Mouse (Mus musculus): Measurements from ENCODE around the gene Olfr1383. TPM values are rescaled to one million over a fixed set of nuclear protein-coding genes. Genes with fewer than 3 reads are reported as not detected.
"Not testable (repeated sequence)": the region's sequence is repeated elsewhere in the genome, so short reads cannot be mapped to it uniquely, and the experiment has no call there.

Gene Olfr1383
- 0.45 TPM for polyA plus RNA-seq (2021)

GRCm38 (mm10) chr11:49519348-49519747, at the start of gene Olfr1383:
TSS of gene Olfr1383 (plus strand) at chr11:49519648.
- ChIA-PET CTCF (no interaction called here), POLR2A (no interaction called here)
- ATAC-seq (no peak), DNase-seq (ENCODE audit: low read depth, low spot score) (no peak)
- in situ Hi-C loops (cut with MboI; ENCODE audit: low pct_unique_long_range_greater_than_20kb) = no loop called here
- H3K27me3 ChIP-seq = peaks cover 9% of the 10 kb centered on the region
- no peak for TF ChIP-seq CTCF (IDR thresholded peaks at IDR 0.05)

GRCm38 (mm10) chr11:49485973-49486372, 33.5 kb upstream of the Olfr1383 start:
- ChIA-PET CTCF (no interaction called here), POLR2A (no interaction called here)
- H3K27me3 ChIP-seq = no peaks in the 10 kb centered on the region
- no peak for TF ChIP-seq CTCF (IDR thresholded peaks at IDR 0.05)
- ATAC-seq = no peak
- DNase-seq (ENCODE audit: low read depth, low spot score) = no peak
- in situ Hi-C loops (cut with MboI; ENCODE audit: low pct_unique_long_range_greater_than_20kb) = no loop called here

- H3K27me3 ChIP-seq; DNase-seq (ENCODE audit: low read depth, low spot score); POLR2A ChIA-PET; CTCF ChIA-PET; ATAC-seq; in situ Hi-C loops (cut with MboI; ENCODE audit: low pct_unique_long_range_greater_than_20kb): not testable (repeated sequence)
Measured at GRCm38 (mm10) chr11:49488770-49489169, 30.7 kb upstream of the Olfr1383 start, which contains the start of gene Olfr1385. TSS of gene Olfr1385 (plus strand) at chr11:49489070.

GRCm38 (mm10) chr11:49518086-49518485, 1.4 kb upstream of the Olfr1383 start:
- ATAC-seq = no peak
- ChIA-PET CTCF (no interaction called here), POLR2A (no interaction called here)
- DNase-seq (ENCODE audit: low read depth, low spot score) = no peak
- peaks cover 9% of the 10 kb centered on the region for H3K27me3 ChIP-seq
- in situ Hi-C loops (cut with MboI; ENCODE audit: low pct_unique_long_range_greater_than_20kb) = no loop called here
- TF ChIP-seq CTCF (IDR thresholded peaks at IDR 0.05) = no peak

GRCm38 (mm10) chr11:49527947-49528346, 8.5 kb downstream of the Olfr1383 start, which contains the start of gene Olfr1382:
TSS of gene Olfr1382 (plus strand) at chr11:49528247.
- ATAC-seq (no peak), DNase-seq (ENCODE audit: low read depth, low spot score) (no peak)
- no peaks in the 10 kb centered on the region for H3K27me3 ChIP-seq
- POLR2A ChIA-PET = no interaction called here
- TF ChIP-seq CTCF (IDR thresholded peaks at IDR 0.05) = no peak
- in situ Hi-C loops (cut with MboI; ENCODE audit: low pct_unique_long_range_greater_than_20kb) = loop anchor here (25.0 kb wide), 1 partner anchor 341 kb away; the partner anchor contains the start of gene Btnl9
- CTCF ChIA-PET = no interaction called here

DNA sequence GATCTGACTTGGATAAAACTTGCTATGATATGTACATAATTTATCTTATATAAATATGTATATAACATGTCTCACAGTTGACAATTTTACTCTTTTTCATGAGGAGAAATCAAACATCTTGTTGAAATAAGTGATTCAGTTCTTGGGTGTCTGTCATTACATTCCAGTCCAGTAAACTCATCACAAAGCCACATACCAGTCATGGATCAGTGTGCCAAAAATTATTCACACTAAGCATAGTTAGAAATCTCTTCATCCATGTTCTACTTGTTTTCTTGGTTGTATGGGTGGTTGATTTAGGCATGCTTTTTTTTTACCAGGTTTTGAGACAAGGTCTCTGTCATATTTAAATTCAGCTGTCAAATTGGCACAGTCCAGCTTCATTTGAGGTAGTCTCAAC, 13.3 kb downstream of the Olfr1383 start:
- peak; percentile 65 for ATAC-seq
- TF ChIP-seq CTCF (IDR thresholded peaks at IDR 0.05) = no peak
- POLR2A ChIA-PET = no interaction called here
- in situ Hi-C loops (cut with MboI; ENCODE audit: low pct_unique_long_range_greater_than_20kb) = loop anchor here (25.0 kb wide), 1 partner anchor 345 kb away; the partner anchor contains the start of gene Btnl9
- peak; percentile 15 for DNase-seq (ENCODE audit: low read depth, low spot score)
- no peaks in the 10 kb centered on the region for H3K27me3 ChIP-seq
- CTCF ChIA-PET = no interaction called here

GRCm38 (mm10) chr11:49536631-49537030, 17.2 kb downstream of the Olfr1383 start:
- peak; percentile 57 for ATAC-seq
- DNase-seq (ENCODE audit: low read depth, low spot score); POLR2A ChIA-PET; H3K27me3 ChIP-seq; CTCF ChIA-PET: not testable (repeated sequence)
- in situ Hi-C loops (cut with MboI; ENCODE audit: low pct_unique_long_range_greater_than_20kb) = loop anchor here (25.0 kb wide), 1 partner anchor 349 kb away; the partner anchor contains the start of gene Btnl9
- TF ChIP-seq CTCF (IDR thresholded peaks at IDR 0.05) = peak; percentile 59

DNA sequence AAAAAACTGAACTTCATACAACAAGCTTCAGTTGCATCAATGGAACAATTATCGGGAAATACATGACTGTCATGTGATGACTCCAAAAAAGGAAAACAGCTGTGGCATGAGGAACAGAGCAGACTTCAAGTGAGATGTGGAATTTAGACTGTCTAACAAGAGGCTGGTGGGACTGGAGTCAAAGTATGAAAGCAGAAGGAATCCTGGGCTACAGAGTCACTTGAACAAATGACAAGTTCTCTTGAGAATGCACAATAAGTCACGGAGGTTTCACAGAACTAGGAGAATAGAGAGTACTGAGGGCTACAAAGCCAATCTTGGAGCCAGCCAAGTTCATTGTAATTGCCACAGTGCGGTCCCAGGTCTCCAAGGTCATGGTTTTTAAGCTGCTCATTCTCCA, 23.7 kb downstream of the Olfr1383 start, which contains the start of gene Olfr1381:
TSS of gene Olfr1381 (plus strand) at position 301 of the 400 bp plus-strand sequence.
- in situ Hi-C loops (cut with MboI; ENCODE audit: low pct_unique_long_range_greater_than_20kb) = loop anchor here (25.0 kb wide), 1 partner anchor 356 kb away; the partner anchor contains the start of gene Btnl9
- CTCF ChIA-PET; ATAC-seq; DNase-seq (ENCODE audit: low read depth, low spot score); H3K27me3 ChIP-seq: not testable (repeated sequence)
- POLR2A ChIA-PET = interaction anchor here (0.6 kb wide), 1 partner anchor 110 kb away, joined by 4 read pairs; no protein-coding TSS in a partner anchor

DNA sequence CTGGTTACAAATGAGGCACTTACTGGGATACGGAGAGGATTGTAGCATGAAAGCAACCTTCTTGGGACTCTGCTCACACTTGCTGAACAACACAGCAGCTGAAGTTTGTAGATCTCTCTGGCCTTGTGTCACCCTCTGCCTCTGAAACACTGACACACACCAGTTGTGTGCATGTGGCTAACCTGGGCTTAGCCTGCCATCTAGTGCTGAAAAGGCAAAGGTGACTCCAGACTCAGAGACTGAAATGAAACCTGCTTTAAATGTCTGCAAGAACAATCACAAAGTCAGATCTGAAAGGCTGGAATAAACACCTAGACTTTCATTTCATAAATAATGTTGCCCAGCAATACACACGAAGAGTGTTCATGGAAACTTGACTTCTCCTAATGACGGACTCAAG, 34.6 kb downstream of the Olfr1383 start:
- POLR2A ChIA-PET; CTCF ChIA-PET; DNase-seq (ENCODE audit: low read depth, low spot score); H3K27me3 ChIP-seq; in situ Hi-C loops (cut with MboI; ENCODE audit: low pct_unique_long_range_greater_than_20kb): not testable (repeated sequence)
- ATAC-seq = peak; percentile 60
- peak; percentile 55 for TF ChIP-seq CTCF (IDR thresholded peaks at IDR 0.05)

DNA sequence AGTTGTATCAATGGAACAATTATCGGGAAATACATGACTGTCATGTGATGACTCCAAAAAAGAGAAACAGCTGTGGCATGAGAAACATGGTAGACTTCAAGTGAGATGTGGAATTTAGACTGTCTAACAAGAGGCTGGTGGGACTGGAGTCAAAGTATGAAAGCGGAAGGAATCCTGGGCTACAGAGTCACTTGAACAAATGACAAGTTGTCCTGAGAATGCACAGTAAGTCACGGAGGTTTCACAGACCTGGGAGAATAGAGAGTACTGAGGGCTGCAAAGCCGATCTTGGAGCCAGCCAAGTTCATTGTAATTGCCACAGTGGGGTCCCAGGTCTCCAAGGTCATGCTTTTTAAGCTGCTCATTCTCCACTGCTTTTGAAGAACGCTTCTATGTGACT, 37.1 kb downstream of the Olfr1383 start, which contains the start of gene Olfr1380:
TSS of gene Olfr1380 (plus strand) at position 301 of the 400 bp plus-strand sequence.
- ATAC-seq; DNase-seq (ENCODE audit: low read depth, low spot score); H3K27me3 ChIP-seq; CTCF ChIA-PET; in situ Hi-C loops (cut with MboI; ENCODE audit: low pct_unique_long_range_greater_than_20kb); POLR2A ChIA-PET: not testable (repeated sequence)

- DNase-seq (ENCODE audit: low read depth, low spot score); POLR2A ChIA-PET; H3K27me3 ChIP-seq; CTCF ChIA-PET; ATAC-seq; in situ Hi-C loops (cut with MboI; ENCODE audit: low pct_unique_long_range_greater_than_20kb): not testable (repeated sequence)
- TF ChIP-seq CTCF (IDR thresholded peaks at IDR 0.05) = peak; percentile 17
Measured at GRCm38 (mm10) chr11:49575054-49575453, 55.6 kb downstream of the Olfr1383 start.

Other genes with a start within 250 kb of the Olfr1383 start
- gene Olfr1393, start 241.3 kb upstream of the Olfr1383 start, polyA plus RNA-seq (2021) = 0.04 TPM
- gene Olfr1392, start 234.4 kb upstream of the Olfr1383 start, polyA plus RNA-seq (2021) = 0.14 TPM
- gene Olfr10, start 214.9 kb upstream of the Olfr1383 start, polyA plus RNA-seq (2021) = 0.08 TPM
- not detected for gene Olfr1391, start 196.9 kb upstream of the Olfr1383 start, polyA plus RNA-seq (2021)
- gene Olfr1390, start 184.5 kb upstream of the Olfr1383 start, polyA plus RNA-seq (2021) = not detected
- gene Olfr1389, start 96.6 kb upstream of the Olfr1383 start, polyA plus RNA-seq (2021) = not detected
- gene Olfr1388, start 83.0 kb upstream of the Olfr1383 start, polyA plus RNA-seq (2021) = not detected
- not detected for gene Olfr1387, start 64.3 kb upstream of the Olfr1383 start, polyA plus RNA-seq (2021)
- gene Olfr1386, start 54.6 kb upstream of the Olfr1383 start, polyA plus RNA-seq (2021) = not detected
- not detected for gene Olfr1385, start 30.6 kb upstream of the Olfr1383 start, polyA plus RNA-seq (2021)
- gene Olfr1384, start 12.9 kb upstream of the Olfr1383 start, polyA plus RNA-seq (2021) = 0.26 TPM
- gene Olfr1382, start 8.6 kb downstream of the Olfr1383 start, polyA plus RNA-seq (2021) = not detected
- gene Olfr1381, start 23.8 kb downstream of the Olfr1383 start, polyA plus RNA-seq (2021) = not detected
- not detected for gene Olfr1380, start 37.2 kb downstream of the Olfr1383 start, polyA plus RNA-seq (2021)
- 10.6 TPM for gene Flt4, start 89.6 kb downstream of the Olfr1383 start, polyA plus RNA-seq (2021)
- gene Scgb3a1, start 144.0 kb downstream of the Olfr1383 start, polyA plus RNA-seq (2021) = not detected
- 84.4 TPM for gene Cnot6, start 193.1 kb downstream of the Olfr1383 start, polyA plus RNA-seq (2021)